Mouse (Mus musculus) activated CD4-positive, CD25-positive, alpha-beta regulatory T cell, adult 9 weeks (primary cell): ENCODE results near the gene Il17d. TPM values are rescaled to one million over a fixed set of nuclear protein-coding genes. Genes with fewer than 3 reads are reported as not detected.

Experiments used
- polyA plus RNA-seq: library from polyadenylated mRNA; unstranded; fragments of 100-300 nt; shearing (Covaris generic); gene quantifications from one replicate; pipeline ENCODE4 v1.2.1, GENCODE M21; 2017

Gene Il17d
- not detected for polyA plus RNA-seq

DNA sequence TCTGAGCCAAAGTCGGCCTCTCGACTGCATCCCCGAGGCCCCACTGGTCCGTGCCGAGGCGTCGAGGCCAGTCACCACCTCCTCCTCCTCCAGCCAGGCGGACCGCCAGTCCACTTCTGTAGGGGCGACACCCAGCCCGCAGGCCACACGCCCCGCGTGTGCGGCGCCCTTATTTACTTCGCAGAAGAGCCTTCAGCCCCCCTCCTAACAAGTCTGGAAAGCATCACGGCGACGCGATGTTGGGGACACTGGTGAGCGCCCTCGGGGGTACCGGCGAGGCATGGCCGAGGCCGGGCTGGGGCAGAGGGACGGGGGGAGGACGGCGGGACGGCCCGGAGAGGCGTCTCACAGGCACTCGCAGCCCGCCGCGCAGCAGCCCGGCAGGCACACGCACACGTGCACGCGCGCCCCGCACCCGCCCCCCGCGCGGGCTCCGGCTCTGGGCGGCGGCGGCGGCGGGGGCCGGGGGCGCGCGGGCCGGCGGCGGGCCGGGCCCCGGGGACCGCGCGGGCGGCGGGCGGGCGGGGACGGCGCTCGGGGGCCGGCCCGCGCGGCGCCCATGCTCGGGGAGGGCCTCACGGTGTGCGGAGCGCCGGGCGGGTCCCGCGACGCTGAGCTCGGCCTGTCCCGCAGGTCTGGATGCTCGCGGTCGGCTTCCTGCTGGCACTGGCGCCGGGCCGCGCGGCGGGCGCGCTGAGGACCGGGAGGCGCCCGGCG, at the start of gene Il17d:
Gene Il17d, plus strand, starts transcription at position 107 of the 717 bp plus-strand sequence.

DNA sequence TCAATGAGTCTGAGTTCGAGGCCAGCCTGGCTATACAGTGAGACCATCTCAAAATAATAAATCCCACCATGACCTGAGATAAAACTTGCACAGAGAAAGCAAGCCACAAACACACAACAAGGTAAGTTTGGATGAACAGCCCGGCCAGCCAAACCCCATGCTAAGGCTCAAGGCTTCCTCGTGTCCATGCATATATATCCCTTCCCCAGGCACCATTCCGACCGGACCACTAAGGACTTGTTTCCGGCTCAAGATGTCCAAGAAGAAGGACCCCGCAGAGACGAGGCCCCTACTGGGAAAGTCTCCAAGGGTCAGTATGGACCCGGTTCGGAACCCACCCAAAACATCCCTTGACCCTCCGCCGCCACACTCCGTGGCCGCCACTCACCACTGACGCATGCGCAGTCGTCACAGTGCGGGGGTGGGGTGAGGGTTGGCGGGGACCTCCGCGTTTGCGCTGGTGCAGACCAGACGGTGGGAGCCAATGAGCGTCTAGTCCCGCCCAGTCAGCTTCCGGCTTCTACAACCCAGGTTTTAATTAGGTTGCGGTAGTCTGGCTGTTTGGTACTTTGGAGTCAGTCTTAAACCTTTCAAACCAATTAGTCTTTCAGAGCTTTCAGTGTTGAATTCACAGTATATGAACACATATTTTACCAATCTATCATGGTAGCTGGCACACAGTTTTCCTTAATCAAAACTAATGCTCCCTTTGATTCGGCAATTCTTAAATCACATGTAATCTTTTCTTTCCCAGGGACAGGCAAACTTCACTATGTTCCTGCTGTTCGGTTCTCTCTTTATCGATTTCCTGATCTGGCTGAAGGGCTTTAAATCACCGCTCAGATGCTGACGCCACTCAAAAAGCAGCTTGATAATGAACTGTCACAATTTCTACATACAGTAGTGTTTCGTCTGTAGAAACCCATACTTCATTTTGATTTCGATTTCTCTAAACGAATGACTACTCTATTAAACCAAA, 46.9 kb downstream of the Il17d start, which contains the start of gene Eef1akmt1:
Gene Eef1akmt1, minus strand, starts transcription at position 458 of the 979 bp plus-strand sequence.

Other genes starting within 250 kb of the Il17d start
- 25.7 TPM for gene Cryl1, start 126.2 kb upstream of the Il17d start, polyA plus RNA-seq
- 3.5 TPM for gene Ift88, start 100.7 kb upstream of the Il17d start, polyA plus RNA-seq
- gene Eef1akmt1, start 46.8 kb downstream of the Il17d start, polyA plus RNA-seq: 128 TPM
- 42.6 TPM for gene Xpo4, start 140.7 kb downstream of the Il17d start, polyA plus RNA-seq
- not detected for gene Gm49361, start 221.3 kb downstream of the Il17d start, polyA plus RNA-seq
- 13.6 TPM for gene Lats2, start 233.6 kb downstream of the Il17d start, polyA plus RNA-seq